Mouse (Mus musculus) megakaryocyte, adult 5-6 weeks (primary cell): ENCODE measurements around the gene Tox2. TPM values are rescaled to one million over a fixed set of nuclear protein-coding genes. Genes with fewer than 3 reads are reported as not detected.

Experiments used
- ATAC-seq: 2 replicates; pipeline ENCODE4 v1.8.0; 2016; ENCODE audit warnings: mild to moderate bottlenecking, inconsistent platforms; ENCODE audit not compliant: poor library complexity, severe bottlenecking
- total RNA-seq, 2 experiments: library from RNA; stranded (forward) in 1 of 2; stranded (reverse) in 1 of 2; fragments of 153-499, 151-499 nt in 1 of 2; fragments of 221-1000, 200-1000 nt in 1 of 2; gene quantifications; 2 replicates each; pipeline versions ENCODE4 v1.2.3 to v1.2.4; 2015 to 2017

Gene Tox2
- total RNA-seq, 2 experiments from 2014 or later = not detected

DNA sequence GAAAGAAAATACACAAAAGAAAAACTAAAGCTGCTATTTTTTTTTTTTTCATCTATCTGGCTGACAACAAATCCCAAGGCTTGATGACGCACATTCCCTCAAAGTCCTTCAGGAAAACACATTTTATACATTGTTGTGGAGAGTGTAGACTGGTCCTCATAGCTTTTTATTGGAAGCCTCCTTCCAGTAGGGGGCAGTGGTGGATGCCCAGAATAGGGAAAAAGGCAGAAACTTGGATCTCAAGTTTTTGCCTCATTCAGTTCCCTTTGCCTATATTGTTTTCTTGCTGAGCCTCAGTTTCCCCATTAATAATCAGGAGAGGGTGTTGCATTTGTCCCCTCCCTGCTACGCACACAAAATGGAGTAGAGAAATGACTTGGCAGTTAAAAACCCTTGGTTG is 49.7 kb downstream of the Tox2 start:
- no peak for ATAC-seq

- ATAC-seq = peak; percentile 85
Measured at GRCm38 (mm10) chr2:163253248-163254099, 50.5 kb downstream of the Tox2 start.

DNA sequence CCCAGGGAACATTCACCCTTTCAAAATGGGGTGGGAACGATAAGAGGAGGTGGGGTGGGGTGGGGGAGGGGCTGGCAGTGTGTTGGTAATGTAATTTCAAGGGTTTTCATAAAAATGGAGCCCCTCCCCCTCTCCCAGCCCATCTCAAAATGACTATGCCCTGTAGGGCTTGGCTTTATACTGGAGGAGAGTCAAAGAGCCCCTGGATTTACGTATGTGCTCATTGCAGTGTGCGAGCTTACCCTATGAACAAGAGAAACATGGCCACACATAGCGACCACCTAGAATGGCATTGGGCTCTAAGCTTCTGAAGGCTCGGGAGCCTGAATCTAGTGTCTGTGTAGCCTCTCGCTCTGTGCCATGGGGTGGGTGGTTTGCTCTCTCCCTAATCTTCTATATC is 51.3 kb downstream of the Tox2 start:
- ATAC-seq = no peak

DNA sequence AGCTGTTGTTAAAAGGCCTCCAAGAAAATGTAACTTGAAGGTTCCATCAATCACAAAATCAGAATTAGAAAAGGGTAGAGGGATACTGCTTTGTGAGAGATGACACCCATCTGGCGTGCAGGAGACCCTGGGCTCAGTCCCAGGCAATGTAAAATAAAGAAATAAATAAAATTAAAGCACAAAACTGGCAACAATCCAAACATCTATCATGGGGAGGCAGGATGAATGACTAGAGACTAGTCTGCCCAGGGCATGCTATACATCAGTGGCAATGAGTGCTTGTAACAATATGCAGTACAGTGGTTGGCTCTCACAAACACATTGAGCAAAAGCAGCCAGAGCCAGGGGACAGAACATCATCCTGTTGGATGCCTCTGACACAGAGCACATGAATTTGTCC is 53.8 kb downstream of the Tox2 start:
- no peak for ATAC-seq

GRCm38 (mm10) chr2:163261362-163262054 is 58.6 kb downstream of the Tox2 start:
- ATAC-seq = no peak

- ATAC-seq = peak; percentile 56
Measured at GRCm38 (mm10) chr2:163262055-163262420, 59.1 kb downstream of the Tox2 start.

DNA sequence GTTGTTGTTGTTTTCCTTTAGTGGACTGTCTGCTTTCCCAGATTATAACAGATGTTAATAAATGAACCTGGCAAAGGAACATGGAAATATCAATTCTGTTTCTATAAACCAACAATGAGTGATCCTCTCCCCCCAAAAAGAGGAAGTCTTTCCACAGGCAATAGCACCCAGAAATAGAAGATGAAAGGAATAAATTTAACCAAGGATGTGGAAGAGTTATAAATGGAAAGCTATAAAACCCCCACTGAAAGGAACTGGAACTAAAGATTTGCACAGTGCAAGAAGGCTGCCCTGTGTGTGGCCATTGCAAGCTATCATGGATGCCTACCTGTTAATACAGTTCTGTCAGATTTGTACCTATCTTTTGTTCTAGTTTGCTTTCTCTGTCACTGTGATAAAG is 64.2 kb downstream of the Tox2 start:
- ATAC-seq = no peak

GRCm38 (mm10) chr2:163271581-163272492 is 68.9 kb downstream of the Tox2 start:
- no peak for ATAC-seq

DNA sequence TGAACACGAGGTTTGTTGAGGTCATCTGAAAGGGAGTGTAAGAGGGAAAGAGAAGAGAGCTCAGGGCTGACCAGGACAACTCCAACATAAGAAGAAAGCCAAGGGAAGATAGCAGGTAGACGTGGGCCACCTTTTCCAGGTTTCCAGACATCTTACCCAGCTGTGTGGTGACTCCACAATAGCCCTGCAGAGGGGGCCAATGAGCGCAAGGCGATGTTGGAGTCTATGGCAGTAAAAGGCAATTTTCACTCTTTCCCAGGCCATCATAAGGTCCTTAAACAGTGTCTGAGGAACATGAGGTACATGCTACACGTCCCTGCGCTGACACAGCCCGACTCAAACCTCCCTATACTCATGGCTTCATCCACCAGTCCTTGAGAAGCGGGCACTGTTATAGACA is 70.9 kb downstream of the Tox2 start:
- ATAC-seq = no peak

DNA sequence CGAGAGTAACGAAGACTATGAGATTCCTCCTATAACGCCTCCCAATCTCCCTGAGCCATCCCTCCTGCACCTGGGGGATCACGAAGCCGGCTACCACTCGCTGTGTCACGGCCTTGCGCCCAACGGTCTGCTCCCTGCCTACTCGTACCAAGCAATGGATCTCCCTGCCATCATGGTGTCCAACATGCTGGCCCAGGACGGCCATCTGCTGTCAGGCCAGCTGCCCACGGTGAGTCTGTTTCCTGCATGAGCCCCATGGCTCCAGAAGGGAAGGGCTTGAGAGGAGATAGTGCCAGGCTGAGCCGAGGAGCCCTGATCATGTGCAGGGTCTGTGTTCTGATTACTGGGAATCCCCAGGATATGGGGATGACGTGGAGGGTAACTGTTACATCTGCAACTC is 73.1 kb downstream of the Tox2 start:
- ATAC-seq = no peak

GRCm38 (mm10) chr2:163277979-163278378 is 75.1 kb downstream of the Tox2 start:
- no peak for ATAC-seq

- no peak for ATAC-seq
Measured at GRCm38 (mm10) chr2:163280636-163281322, 77.9 kb downstream of the Tox2 start.

DNA sequence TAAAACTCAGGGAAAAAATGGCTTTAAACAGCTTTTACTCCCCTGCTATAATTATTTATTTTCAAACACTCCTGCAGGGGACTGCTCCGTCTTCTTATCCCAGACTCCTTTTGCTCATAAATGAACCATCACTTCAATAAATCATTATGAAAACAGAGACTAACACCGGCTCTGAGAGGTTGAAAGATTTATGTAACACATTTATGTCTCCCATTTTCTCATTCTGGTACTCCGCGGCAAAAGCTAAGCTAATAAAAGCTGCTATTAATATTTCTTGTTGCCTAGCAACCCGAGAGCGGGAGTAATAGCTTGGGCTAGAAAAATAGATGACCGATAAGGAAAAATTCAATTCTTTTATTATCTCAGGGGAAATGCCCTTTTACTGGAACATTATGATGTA is 81.9 kb downstream of the Tox2 start:
- no peak for ATAC-seq

- ATAC-seq = no peak
Measured at GRCm38 (mm10) chr2:163285335-163285734, 82.4 kb downstream of the Tox2 start.

GRCm38 (mm10) chr2:163285762-163286161 is 82.8 kb downstream of the Tox2 start:
- no peak for ATAC-seq

DNA sequence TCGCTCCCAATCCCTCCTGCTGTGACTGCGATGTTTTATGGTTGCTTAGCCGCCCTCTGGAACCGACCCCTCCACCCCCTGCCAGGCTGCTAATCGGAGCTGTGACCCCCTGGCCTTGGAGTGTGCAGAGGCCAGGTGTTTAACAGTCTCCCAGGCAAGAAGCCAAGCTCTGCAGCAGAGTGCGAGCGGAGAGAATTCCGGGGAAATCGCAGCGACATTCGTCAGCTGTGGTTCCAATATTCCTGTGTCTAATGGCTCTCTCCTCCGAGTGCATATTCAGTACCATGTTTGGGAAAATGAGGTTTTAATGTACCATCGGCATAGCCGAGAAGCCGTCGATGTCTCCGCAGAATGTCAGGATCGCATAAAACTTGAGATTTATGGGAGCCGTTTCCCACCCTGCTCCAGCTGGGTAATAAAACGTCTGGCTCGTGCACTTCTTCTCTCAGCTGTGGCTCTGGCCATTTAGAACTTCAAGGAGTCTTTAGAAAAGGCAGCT is 86.0 kb downstream of the Tox2 start:
- no peak for ATAC-seq

DNA sequence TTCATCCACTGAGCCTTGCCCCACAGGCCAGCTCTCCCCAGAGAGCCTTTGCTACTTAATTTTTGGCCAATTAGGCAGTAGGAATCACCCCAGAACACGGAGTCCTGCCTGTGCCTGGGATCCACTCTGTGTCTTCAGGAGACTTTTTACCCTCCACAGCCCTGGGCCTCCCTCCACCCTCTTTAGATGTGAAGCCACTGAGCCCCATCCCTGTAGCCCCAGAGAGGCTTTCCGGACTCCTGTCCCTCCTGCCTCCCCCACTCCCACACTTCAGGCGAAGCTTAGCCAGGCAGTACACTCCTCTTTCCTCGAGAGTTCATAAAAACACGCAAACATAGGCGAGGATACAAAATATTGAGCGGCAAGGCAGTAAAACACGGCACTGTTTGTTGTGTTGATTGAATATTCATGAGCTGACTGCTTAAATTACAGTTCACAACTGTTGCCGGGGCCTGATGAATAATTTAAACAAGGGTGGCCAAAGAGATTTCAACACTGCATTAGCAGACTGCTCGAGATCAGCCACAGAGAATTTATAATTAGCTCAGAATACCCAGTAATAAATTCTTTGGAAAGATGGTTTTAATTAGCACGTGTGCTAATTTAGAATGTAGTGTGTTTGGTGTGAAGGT is 94.2 kb downstream of the Tox2 start:
- ATAC-seq = no peak

GRCm38 (mm10) chr2:163300069-163301060 is 97.4 kb downstream of the Tox2 start:
- ATAC-seq = no peak

- no peak for ATAC-seq
Measured at GRCm38 (mm10) chr2:163301641-163302040, 98.7 kb downstream of the Tox2 start.
